Mouse (Mus musculus): ENCODE data around the gene Ccdc12.
A peak's percentile ranks its signal among the peaks of the same experiment; 100 is the strongest.
"Not testable (repeated sequence)": the region's sequence is repeated elsewhere in the genome, so short reads cannot be mapped to it uniquely, and the experiment has no call there.

Gene Ccdc12

DNA sequence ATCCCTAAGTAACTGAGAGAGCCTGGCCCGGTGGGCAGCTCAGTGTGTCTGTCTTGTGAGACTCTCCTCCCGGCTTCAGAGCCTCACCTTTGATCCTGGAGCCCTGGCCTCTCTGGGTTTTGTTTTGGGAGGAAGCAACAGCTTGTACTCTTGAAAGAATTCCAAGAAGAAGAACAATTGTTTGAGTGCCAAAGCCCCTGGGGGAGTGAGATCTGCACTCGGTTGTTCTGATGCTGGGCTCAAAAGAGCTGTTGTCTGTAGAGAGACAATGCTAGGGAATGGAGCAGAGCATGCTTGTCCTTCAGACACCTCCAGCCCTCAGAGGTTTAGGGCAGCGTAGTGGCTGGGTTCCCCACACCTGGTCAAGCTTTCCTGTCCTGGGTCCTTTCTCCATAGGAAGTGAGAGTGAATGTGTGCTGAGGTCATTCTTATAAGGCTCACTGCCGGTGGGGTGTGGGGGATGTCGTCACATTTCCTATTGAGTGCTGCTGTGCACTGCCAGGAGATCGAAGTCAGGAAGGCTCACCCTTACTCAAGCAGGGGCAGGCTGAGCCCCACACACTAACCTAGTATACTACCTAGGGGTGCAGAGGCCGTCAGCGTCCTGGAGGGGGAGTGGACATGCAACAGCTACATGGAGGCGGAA lies 16.9 kb downstream of the Ccdc12 start:
- Histone ChIP-seq H3K9me3 (ENCODE audit: low read length) (no peaks in the 10 kb centered on the region), H3K27me3 (ENCODE audit: insufficient read depth, low read length) (no peaks in the 10 kb centered on the region), H3K36me3 (ENCODE audit: insufficient read depth, low read length) (peaks cover 27% of the 10 kb centered on the region), H3K4me1 (replicated peaks; ENCODE audit: low read depth, low read length) (peaks cover 72% of the 10 kb centered on the region), H3K4me3 (replicated peaks; ENCODE audit: low read length) (peak overlapping the region; percentile 32; the same call in 1 of the 2 replicates)
- no peak for TF ChIP-seq CTCF (conservative IDR thresholded peaks at IDR 0.05; ENCODE audit: low read length)
- no peak for TF ChIP-seq POU5F1 (IDR thresholded peaks at IDR 0.05; ENCODE audit: borderline replicate concordance, low read length)
- TF ChIP-seq NANOG (IDR thresholded peaks at IDR 0.05; ENCODE audit: borderline replicate concordance, low read length): no peak; the same call in 1 of the 2 replicates

DNA sequence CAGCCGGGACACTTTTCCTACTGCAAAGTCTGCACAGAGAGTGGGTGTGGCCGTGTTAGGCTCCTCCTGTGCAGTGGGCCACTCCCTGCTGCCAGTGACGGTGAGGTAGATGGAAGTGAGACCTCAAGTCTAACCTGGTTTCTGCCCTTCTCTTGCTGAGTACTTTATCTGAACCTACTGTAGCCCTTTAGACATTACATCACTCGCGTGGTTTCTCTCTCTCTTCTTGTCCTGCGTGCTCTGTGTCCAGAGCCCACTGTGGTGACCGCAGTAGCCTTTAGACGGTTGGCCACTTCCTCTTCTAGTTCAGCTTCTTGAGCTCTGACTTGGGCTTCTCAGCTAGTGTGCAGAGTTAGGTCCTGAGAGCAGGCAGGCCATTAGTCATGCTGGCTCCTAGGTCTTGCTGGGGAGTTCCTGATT lies 20.2 kb downstream of the Ccdc12 start:
- no peaks in the 10 kb centered on the region for H3K9me3 ChIP-seq (ENCODE audit: low read length)
- TF ChIP-seq NANOG (IDR thresholded peaks at IDR 0.05; ENCODE audit: borderline replicate concordance, low read length) (no peak), POU5F1 (IDR thresholded peaks at IDR 0.05; ENCODE audit: borderline replicate concordance, low read length) (no peak), CTCF (conservative IDR thresholded peaks at IDR 0.05; ENCODE audit: low read length) (no peak)
- H3K36me3 ChIP-seq (ENCODE audit: insufficient read depth, low read length): peaks cover 21% of the 10 kb centered on the region
- peaks cover 87% of the 10 kb centered on the region for H3K4me1 ChIP-seq (replicated peaks; ENCODE audit: low read depth, low read length)
- H3K27me3 ChIP-seq (ENCODE audit: insufficient read depth, low read length): no peaks in the 10 kb centered on the region
- H3K4me3 ChIP-seq (replicated peaks; ENCODE audit: low read length): no peak overlapping the region

DNA sequence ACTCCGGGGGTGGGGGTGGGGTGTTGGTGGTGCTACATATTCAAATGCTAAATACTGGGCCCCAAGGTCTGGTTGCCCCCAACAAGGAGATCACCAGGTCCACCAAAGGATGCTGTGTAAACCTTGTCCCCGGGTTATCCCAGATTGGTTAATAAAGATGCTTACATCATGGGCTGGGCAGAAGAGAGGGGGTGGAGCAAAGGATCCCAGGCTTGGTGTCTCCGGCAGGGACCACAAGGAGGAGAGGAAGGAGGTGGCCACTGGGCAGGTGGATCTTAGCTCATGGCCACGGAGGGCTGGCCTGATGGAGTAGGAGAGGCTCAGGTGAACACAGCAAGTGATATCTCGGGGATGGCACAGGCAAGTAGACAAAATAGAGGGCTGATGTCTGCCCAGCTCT lies 22.6 kb downstream of the Ccdc12 start:
- Histone ChIP-seq H3K4me1 (replicated peaks; ENCODE audit: low read depth, low read length) (peaks cover 90% of the 10 kb centered on the region), H3K27me3 (ENCODE audit: insufficient read depth, low read length) (no peaks in the 10 kb centered on the region), H3K9me3 (ENCODE audit: low read length) (no peaks in the 10 kb centered on the region), H3K4me3 (replicated peaks; ENCODE audit: low read length) (no peak overlapping the region), H3K36me3 (ENCODE audit: insufficient read depth, low read length) (peaks cover 18% of the 10 kb centered on the region)
- TF ChIP-seq CTCF (conservative IDR thresholded peaks at IDR 0.05; ENCODE audit: low read length) (no peak), NANOG (IDR thresholded peaks at IDR 0.05; ENCODE audit: borderline replicate concordance, low read length) (no peak), POU5F1 (IDR thresholded peaks at IDR 0.05; ENCODE audit: borderline replicate concordance, low read length) (no peak)

DNA sequence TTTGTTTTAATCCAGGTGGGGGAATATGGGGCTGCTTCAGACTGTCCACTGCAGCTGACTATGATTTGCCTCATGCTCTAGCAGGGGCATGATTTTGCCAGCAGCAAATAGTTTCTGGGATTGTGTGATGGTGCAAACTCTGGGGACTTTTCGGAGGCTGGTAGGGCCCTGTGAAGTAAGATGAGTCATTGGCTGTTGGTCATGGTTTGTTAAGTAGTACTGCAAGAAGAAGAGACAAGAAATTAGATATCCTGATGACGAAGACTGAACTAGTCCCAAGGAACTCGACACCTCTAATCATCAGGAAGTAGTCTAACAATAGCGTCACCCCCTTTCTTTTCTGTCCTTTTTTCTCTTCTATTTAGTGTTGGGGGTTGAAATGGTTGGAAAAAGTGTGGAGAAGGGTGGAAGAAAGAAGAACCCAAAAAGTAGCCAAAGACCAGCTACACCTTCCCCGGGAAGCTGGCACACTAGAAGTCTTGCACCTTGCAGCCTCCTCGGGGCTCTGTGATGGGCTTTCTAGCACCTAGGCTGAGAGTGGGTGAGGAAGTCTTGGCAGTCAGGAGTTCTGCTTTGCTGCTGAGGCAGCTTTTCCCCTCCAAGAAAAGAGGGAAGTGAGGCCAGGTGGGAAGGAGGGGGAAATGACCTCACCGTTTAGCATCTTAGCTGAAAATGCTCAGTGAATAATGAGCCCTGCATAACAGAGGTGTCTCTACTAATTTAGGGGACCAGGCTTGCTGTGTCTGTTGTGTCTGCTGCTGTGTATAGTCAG lies 24.6 kb downstream of the Ccdc12 start:
- Histone ChIP-seq H3K9me3 (ENCODE audit: low read length) (no peaks in the 10 kb centered on the region), H3K4me3 (replicated peaks; ENCODE audit: low read length) (no peak overlapping the region), H3K36me3 (ENCODE audit: insufficient read depth, low read length) (peaks cover 14% of the 10 kb centered on the region), H3K4me1 (replicated peaks; ENCODE audit: low read depth, low read length) (peaks cover 95% of the 10 kb centered on the region), H3K27me3 (ENCODE audit: insufficient read depth, low read length) (no peaks in the 10 kb centered on the region)
- TF ChIP-seq POU5F1 (IDR thresholded peaks at IDR 0.05; ENCODE audit: borderline replicate concordance, low read length): no peak
- TF ChIP-seq NANOG (IDR thresholded peaks at IDR 0.05; ENCODE audit: borderline replicate concordance, low read length): no peak
- no peak for TF ChIP-seq CTCF (conservative IDR thresholded peaks at IDR 0.05; ENCODE audit: low read length)

DNA sequence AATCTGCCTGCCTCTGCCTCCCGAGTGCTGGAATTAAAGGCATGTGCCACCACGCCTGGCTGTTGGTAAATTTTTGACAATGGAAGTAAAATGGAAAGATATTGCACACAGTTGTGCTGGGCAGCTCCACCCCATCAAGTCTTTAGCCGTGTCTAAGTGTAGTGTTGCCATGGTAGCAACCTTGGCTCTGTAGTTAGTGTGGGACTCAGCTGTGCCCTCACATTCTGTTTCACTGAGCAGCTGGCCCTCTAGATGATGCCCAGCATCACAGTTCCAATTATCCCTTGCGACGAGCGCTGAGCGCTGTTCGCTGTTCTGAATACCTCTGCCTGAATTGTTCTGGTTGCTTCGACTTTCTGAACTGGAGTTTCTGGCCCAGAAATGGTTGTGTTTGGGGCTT lies 25.5 kb downstream of the Ccdc12 start:
- Histone ChIP-seq H3K9me3 (ENCODE audit: low read length) (no peaks in the 10 kb centered on the region), H3K36me3 (ENCODE audit: insufficient read depth, low read length) (peaks cover 21% of the 10 kb centered on the region), H3K4me1 (replicated peaks; ENCODE audit: low read depth, low read length) (peaks cover 95% of the 10 kb centered on the region), H3K4me3 (replicated peaks; ENCODE audit: low read length) (peak overlapping the region; percentile 24), H3K27me3 (ENCODE audit: insufficient read depth, low read length) (no peaks in the 10 kb centered on the region)
- TF ChIP-seq POU5F1 (IDR thresholded peaks at IDR 0.05; ENCODE audit: borderline replicate concordance, low read length): no peak
- no peak for TF ChIP-seq CTCF (conservative IDR thresholded peaks at IDR 0.05; ENCODE audit: low read length)
- TF ChIP-seq NANOG (IDR thresholded peaks at IDR 0.05; ENCODE audit: borderline replicate concordance, low read length): no peak

DNA sequence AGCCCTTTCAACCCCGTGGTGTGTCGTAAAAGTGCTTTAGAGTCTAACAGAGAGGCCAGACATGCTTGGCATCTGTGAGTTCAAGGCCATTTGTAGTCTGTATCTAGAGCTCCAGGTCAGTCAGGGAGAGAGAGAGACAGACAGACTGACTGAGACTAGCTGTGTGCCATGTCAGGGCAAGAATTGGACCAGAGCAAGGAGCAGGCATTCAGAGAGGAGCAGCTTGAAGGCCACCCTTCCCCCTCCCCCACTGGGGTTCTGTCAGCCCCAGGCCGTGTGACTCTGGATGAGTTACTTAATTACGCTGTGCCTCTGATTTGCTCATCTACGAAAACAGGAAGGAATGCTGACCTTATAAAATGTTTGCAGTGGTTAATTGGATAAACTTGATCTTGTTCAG lies 26.0 kb downstream of the Ccdc12 start:
- Histone ChIP-seq H3K27me3 (ENCODE audit: insufficient read depth, low read length) (no peaks in the 10 kb centered on the region), H3K4me3 (replicated peaks; ENCODE audit: low read length) (peak overlapping the region; percentile 24), H3K9me3 (ENCODE audit: low read length) (no peaks in the 10 kb centered on the region), H3K4me1 (replicated peaks; ENCODE audit: low read depth, low read length) (peaks cover 96% of the 10 kb centered on the region), H3K36me3 (ENCODE audit: insufficient read depth, low read length) (peaks cover 21% of the 10 kb centered on the region)
- TF ChIP-seq CTCF (conservative IDR thresholded peaks at IDR 0.05; ENCODE audit: low read length) (no peak), NANOG (IDR thresholded peaks at IDR 0.05; ENCODE audit: borderline replicate concordance, low read length) (no peak), POU5F1 (IDR thresholded peaks at IDR 0.05; ENCODE audit: borderline replicate concordance, low read length) (no peak)

DNA sequence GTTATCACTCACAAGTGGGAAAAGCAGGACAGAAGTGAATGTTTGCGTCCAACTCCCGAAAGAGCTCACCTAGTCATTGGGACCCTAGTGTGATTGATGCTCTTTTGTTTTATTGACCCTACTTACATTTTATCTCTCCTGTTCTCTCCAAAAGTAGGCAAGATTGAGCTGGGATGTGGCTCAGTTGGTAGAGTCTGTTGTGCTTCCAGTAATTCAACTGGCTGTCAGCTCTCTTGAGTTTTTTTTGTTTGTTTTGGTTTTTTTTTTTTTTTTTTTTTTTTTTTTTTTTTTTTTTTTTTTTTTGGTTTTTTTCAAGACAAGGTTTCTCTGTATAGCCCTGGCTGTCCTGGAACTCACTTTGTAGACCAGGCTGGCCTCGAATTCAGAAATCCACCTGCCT lies 26.4 kb downstream of the Ccdc12 start:
- H3K4me1 ChIP-seq (replicated peaks; ENCODE audit: low read depth, low read length): peaks cover 92% of the 10 kb centered on the region
- H3K27me3 ChIP-seq (ENCODE audit: insufficient read depth, low read length); H3K4me3 ChIP-seq (replicated peaks; ENCODE audit: low read length); H3K9me3 ChIP-seq (ENCODE audit: low read length): not testable (repeated sequence)
- peaks cover 21% of the 10 kb centered on the region for H3K36me3 ChIP-seq (ENCODE audit: insufficient read depth, low read length)

DNA sequence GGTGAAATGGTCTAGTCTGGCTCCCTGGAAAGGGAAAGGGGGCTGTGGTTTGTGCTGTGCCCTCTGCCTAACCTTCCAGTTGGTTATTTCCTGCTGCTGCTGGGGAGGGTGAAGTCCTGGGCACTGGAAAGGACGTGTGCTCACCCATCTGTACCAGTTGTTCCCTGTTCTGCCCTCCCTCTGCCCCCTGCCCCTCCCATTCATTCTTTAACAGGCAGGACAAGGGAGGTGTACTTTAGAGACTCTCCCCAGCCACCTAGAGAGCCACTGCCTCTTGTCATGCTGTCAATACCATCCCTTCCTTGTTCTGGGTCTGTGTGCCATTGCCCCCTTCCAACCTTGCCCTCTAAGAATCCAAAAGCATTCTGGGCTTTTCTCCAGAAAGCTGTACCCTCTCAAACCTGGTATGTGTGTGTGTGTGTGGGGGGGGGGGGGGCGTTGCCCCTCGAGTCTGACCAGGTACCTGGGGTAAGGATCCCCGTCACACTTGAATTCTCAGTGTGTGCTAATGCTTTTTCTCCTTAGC lies 27.3 kb downstream of the Ccdc12 start:
- Histone ChIP-seq H3K27me3 (ENCODE audit: insufficient read depth, low read length) (no peaks in the 10 kb centered on the region), H3K36me3 (ENCODE audit: insufficient read depth, low read length) (peaks cover 21% of the 10 kb centered on the region), H3K4me3 (replicated peaks; ENCODE audit: low read length) (no peak overlapping the region), H3K4me1 (replicated peaks; ENCODE audit: low read depth, low read length) (peaks cover 82% of the 10 kb centered on the region), H3K9me3 (ENCODE audit: low read length) (no peaks in the 10 kb centered on the region)
- TF ChIP-seq CTCF (conservative IDR thresholded peaks at IDR 0.05; ENCODE audit: low read length): no peak
- no peak for TF ChIP-seq NANOG (IDR thresholded peaks at IDR 0.05; ENCODE audit: borderline replicate concordance, low read length)
- TF ChIP-seq POU5F1 (IDR thresholded peaks at IDR 0.05; ENCODE audit: borderline replicate concordance, low read length): no peak
